Mouse (Mus musculus): ENCODE results near the gene Olfr794. TPM values are rescaled to one million over a fixed set of nuclear protein-coding genes. Genes with fewer than 3 reads are reported as not detected.

Gene Olfr794
- not detected in 2 replicates for polyA plus RNA-seq (2012; rRNA removed)

DNA sequence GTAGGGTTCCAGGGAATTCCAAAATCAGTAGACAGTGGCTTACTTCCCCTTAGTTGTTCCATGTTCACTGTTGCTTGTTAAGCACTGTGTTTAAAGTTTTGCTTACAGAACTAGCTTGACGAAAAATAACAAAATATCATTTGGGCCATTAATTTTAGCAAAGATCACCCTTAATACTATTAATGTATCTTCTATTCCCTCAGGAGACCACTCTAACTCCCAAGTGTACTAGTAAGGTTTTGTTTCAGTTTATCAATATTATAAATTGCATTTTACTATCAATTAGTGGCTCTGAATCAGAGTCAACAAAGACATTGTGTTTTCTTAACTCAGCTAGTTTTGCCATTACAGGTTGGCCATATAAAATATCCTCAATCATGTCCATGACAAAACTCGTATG lies at the start of gene Olfr794:
Gene Olfr794 (plus strand): TSS at position 301 of the 400 bp plus-strand sequence.
- no peak for DNase-seq (ENCODE audit: low spot score)

DNA sequence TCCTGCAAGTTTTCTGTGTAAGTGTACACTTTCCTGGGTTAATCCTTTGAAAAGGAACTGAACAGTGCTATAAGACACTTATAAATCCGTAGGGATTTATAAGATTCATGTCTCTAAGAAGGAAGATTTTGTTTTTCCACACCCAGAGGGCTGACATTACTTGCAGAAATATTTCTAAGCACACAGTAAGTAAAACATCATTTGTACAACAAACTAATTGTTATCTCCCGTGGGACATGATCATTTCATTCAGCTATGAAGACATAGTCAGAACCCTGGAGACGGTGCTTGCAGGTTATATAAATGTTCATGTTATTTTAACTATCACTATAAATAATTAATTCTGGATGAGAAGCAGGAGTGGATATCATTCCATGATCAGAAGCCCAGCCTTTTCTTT lies 46.0 kb upstream of the Olfr794 start, which contains the start of gene Olfr791:
Gene Olfr791 (plus strand): TSS at position 301 of the 400 bp plus-strand sequence.
- DNase-seq (ENCODE audit: low spot score): no peak

DNA sequence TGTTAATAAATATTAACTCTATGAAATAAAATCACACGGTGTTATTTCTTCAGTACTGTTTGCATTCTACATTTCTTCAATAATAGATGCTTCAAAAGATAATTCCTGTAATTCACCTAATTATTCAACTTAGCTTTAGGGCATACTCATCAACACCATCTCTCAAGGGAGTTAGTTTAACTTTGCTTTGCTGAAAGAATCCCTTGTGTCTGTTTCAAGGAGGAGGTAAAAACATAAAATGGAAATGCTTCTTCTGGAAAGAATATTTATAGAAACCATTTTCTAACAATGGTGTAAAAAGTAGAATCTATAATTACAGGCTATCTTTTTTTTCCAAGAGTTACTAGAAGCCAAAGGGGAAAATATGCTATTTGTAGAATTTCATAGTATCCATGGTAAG lies 28.6 kb upstream of the Olfr794 start, which contains the start of gene Olfr792:
Gene Olfr792 (plus strand): TSS at position 301 of the 400 bp plus-strand sequence.
- DNase-seq (ENCODE audit: low spot score): no peak

DNA sequence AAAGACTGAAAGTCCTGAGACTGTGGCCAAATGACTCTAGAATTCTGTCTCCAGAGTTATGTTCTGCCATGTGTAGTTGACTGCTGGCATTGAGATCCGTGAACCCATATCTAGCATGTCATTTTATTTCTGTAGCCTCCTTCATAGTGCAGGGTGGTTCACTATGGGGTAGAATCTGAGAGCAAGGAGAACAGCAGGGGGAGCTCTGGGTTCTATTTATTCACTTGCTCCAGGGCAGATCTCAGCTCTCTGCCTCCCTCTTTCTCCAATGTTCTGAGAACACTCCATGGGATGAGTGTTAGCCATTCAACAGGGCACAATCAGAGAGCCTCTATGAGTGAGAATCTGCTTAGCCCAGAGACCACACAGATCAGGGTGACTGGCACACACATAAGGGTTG lies 18.1 kb upstream of the Olfr794 start:
- no peak for DNase-seq (ENCODE audit: low spot score)

DNA sequence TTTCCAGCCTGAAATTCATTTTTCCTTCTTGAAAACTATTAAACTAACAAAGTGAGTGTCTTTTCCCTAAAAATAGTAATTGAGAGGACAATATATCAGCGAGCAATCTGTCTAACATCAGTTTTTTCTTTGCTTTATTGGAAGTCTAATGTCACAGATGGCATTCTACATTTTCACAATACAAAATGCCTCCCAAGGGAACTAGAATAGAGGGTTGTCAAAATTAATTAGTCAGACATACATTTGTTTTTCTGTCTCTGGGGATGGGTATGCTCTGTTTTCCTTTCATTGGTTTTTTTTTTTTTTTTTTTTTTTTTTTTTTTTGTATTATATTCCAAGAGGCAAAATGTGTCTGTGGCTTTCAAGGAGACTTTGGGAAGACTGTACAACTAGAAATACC lies 9.6 kb downstream of the Olfr794 start:
- no peak for DNase-seq (ENCODE audit: low spot score)

DNA sequence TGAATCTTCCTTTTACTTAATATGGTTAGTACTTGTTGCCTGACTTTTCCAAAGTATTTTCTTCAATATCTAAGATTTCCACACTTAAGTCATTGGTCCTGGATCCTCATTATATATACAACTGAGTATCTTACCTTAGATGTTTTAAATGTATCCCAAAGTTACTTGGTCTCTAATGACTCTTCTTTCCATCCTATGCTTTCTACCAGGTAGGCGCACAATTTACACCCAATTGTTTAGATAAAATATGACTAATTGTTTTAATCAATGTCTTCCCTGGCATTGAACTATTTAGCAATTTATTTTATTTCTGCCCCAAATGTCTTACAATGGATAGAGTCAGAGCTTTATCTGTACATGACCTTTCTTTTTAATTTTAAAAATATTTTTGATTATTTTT lies 45.0 kb downstream of the Olfr794 start, which contains the start of gene Olfr796:
Gene Olfr796 (minus strand): TSS at position 101 of the 400 bp plus-strand sequence.
- no peak for DNase-seq (ENCODE audit: low spot score)

DNA sequence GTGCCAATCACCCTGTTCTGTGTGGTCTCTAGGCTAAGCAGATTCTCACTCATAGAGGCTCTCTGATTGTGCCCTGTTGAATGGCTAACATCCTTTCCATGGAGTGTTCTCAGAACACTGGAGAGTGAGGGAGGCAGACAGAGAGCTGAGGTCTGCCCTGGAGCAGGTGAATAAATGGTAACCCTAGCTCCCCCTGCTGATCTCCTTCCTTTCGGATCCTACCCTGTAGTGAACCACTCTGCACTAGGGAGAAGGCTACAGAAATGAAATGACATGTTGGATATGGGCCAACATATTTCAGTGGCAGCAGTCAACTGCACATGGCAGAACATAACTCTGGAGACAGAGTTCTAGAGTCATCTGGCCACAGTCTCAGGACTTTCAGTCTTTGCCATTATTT lies 54.3 kb downstream of the Olfr794 start:
- no peak for DNase-seq (ENCODE audit: low spot score)

Other genes with a start within 250 kb of the Olfr794 start
- not detected in 2 replicates for gene Olfr780, start 249.5 kb upstream of the Olfr794 start, polyA plus RNA-seq (2012; rRNA removed)
- not detected in 2 replicates for gene Olfr781, start 238.8 kb upstream of the Olfr794 start, polyA plus RNA-seq (2012; rRNA removed)
- not detected in 2 replicates for gene Olfr782, start 218.8 kb upstream of the Olfr794 start, polyA plus RNA-seq (2012; rRNA removed)
- 0.03 and 0.06 TPM in 2 replicates for gene Olfr784, start 183.6 kb upstream of the Olfr794 start, polyA plus RNA-seq (2012; rRNA removed)
- not detected in 2 replicates for gene Olfr785, start 162.2 kb upstream of the Olfr794 start, polyA plus RNA-seq (2012; rRNA removed)
- gene Olfr786, start 140.3 kb upstream of the Olfr794 start, polyA plus RNA-seq (2012; rRNA removed): not detected in 2 replicates
- not detected in 2 replicates for gene Olfr787, start 105.8 kb upstream of the Olfr794 start, polyA plus RNA-seq (2012; rRNA removed)
- not detected in 2 replicates for gene Olfr788, start 96.7 kb upstream of the Olfr794 start, polyA plus RNA-seq (2012; rRNA removed)
- not detected in 2 replicates for gene Olfr789, start 82.9 kb upstream of the Olfr794 start, polyA plus RNA-seq (2012; rRNA removed)
- gene Olfr790, start 69.2 kb upstream of the Olfr794 start, polyA plus RNA-seq (2012; rRNA removed): not detected in 2 replicates
- not detected in 2 replicates for gene Olfr791, start 45.9 kb upstream of the Olfr794 start, polyA plus RNA-seq (2012; rRNA removed)
- gene Olfr792, start 28.5 kb upstream of the Olfr794 start, polyA plus RNA-seq (2012; rRNA removed): not detected in 2 replicates
- gene Olfr796, start 44.9 kb downstream of the Olfr794 start, polyA plus RNA-seq (2012; rRNA removed): not detected in 2 replicates
- not detected in 2 replicates for gene Olfr798, start 60.3 kb downstream of the Olfr794 start, polyA plus RNA-seq (2012; rRNA removed)
- not detected in 2 replicates for gene Olfr799, start 69.8 kb downstream of the Olfr794 start, polyA plus RNA-seq (2012; rRNA removed)
- not detected in 2 replicates for gene Olfr800, start 90.0 kb downstream of the Olfr794 start, polyA plus RNA-seq (2012; rRNA removed)
- not detected in 2 replicates for gene Olfr801, start 106.2 kb downstream of the Olfr794 start, polyA plus RNA-seq (2012; rRNA removed)
- gene Olfr802, start 120.5 kb downstream of the Olfr794 start, polyA plus RNA-seq (2012; rRNA removed): not detected in 2 replicates
- not detected in 2 replicates for gene Olfr803, start 126.6 kb downstream of the Olfr794 start, polyA plus RNA-seq (2012; rRNA removed)
- not detected in 2 replicates for gene Olfr804, start 135.6 kb downstream of the Olfr794 start, polyA plus RNA-seq (2012; rRNA removed)
- gene Olfr805, start 161.7 kb downstream of the Olfr794 start, polyA plus RNA-seq (2012; rRNA removed): not detected in 2 replicates
- gene Olfr806, start 174.3 kb downstream of the Olfr794 start, polyA plus RNA-seq (2012; rRNA removed): not detected in 2 replicates
- gene Olfr807, start 190.1 kb downstream of the Olfr794 start, polyA plus RNA-seq (2012; rRNA removed): not detected in 2 replicates
- not detected in 2 replicates for gene Olfr808, start 197.8 kb downstream of the Olfr794 start, polyA plus RNA-seq (2012; rRNA removed)
- not detected in 2 replicates for gene Olfr809, start 207.0 kb downstream of the Olfr794 start, polyA plus RNA-seq (2012; rRNA removed)
- not detected in 2 replicates for gene Olfr810, start 227.3 kb downstream of the Olfr794 start, polyA plus RNA-seq (2012; rRNA removed)
- not detected in 2 replicates for gene Olfr811, start 236.7 kb downstream of the Olfr794 start, polyA plus RNA-seq (2012; rRNA removed)

Data from urinary bladder, adult 2 months (tissue).